Comparison of ENCODE assay signal across 8 mouse cellular contexts in the genomic region with DNA sequence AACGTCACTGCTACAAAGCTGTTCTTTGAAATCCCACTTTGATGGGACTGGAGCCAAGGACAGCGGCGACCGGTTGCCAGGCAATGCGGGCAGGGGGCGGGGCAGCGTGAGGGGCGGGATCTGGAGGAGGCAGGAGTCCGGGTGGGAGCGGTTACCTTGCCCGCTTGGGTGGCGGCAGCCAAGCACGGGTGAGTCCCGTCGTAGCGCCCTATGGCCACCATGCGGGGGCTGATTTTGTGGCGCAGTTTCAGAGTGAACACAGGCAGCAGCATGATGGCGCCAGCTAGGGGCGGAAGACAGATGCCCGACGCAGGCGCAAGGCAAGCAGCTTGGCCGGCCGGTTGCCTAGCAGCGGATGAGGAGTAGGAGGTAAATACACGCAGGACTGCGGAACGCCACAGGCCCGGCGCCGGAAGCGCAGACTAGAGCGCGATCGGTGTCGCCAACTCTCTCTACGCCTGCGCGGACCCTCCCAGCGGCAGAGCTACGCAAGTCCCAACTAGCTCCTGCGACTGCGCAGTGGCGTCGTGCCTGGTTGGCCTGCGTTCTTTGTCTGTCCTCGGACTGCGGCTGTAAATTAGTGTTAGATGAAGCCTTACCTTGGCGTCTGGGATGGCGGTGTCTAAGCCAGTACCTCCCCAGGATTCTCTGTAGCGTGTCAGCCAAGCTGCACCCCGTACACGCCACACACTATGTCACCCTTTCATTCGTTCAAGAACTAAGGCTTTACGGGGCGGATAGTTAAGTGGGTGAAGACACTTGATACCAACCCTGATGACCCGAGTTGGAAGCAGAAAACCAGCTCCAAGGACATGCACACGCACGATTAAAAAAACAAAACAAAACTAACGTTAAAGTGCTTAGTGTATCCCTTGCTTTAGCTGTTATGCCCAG. TPM values are rescaled to one million over a fixed set of nuclear protein-coding genes. Genes with fewer than 3 reads are reported as not detected.
DNase-seq lines count a peak whose midpoint lies in the region; ATAC-seq lines count a peak whose summit lies in the region.

A gene (minus strand): TSS at position 848 of the 894 bp plus-strand sequence.

- DNase-seq in c-Kit-negative CD71-positive TER-119-positive erythroid progenitor cells, embryonic 14.5 days (ENCODE audit: low read depth, low spot score) = peak; percentile 93
- DNase-seq in fibroblast of lung, adult 2 months (ENCODE audit: low read depth) = peak; percentile 99
- peak; percentile 100 for DNase-seq in kidney, postnatal 14 days
- peak; percentile 97 for DNase-seq in liver, embryonic 13.5 days
- peak; percentile 98 for DNase-seq in neural tube, embryonic 10.5 days (ENCODE audit: extremely low spot score, low spot score)

- H3K36me3 ChIP-seq in heart, embryonic 14.5 days (ENCODE audit: control insufficient read depth, insufficient read depth, low read length) = no peaks in the 10 kb centered on the region
- H3K36me3 ChIP-seq in liver, embryonic 13.5 days = no peaks in the 10 kb centered on the region
- no peaks in the 10 kb centered on the region for H3K36me3 ChIP-seq in stomach, embryonic 16.5 days (ENCODE audit: control insufficient read depth, insufficient read depth, low read length)

- H3K27ac ChIP-seq in heart, embryonic 14.5 days (replicated peaks in 1 of 2; ENCODE audit: control insufficient read depth in 1 of 2, insufficient read depth in 1 of 2, low read depth in 2 of 2, low read length in 2 of 2) = peak within 1 kb of the TSS; percentile 92 to 99
- H3K27ac ChIP-seq in liver, embryonic 13.5 days = peak within 1 kb of the TSS; percentile 95
- H3K27ac ChIP-seq in stomach, embryonic 16.5 days (ENCODE audit: low read length) = peak within 1 kb of the TSS; percentile 95

- H3K27me3 ChIP-seq in heart, embryonic 14.5 days (ENCODE audit: control insufficient read depth, insufficient read depth, low read length) = peaks cover 8% of the 10 kb centered on the region; the same call in 1 of the 2 replicates
- peaks cover 35% of the 10 kb centered on the region for H3K27me3 ChIP-seq in liver, embryonic 13.5 days
- H3K27me3 ChIP-seq in stomach, embryonic 16.5 days (ENCODE audit: control insufficient read depth, insufficient read depth, low read length) = no peaks in the 10 kb centered on the region

- peak; percentile 98 for ATAC-seq in CD4-positive, CD25-positive, alpha-beta regulatory T cell, adult 4 months
- ATAC-seq in heart, embryonic 14.5 days (ENCODE audit: insufficient number of reproducible peaks, insufficient read depth, low FRiP score, low read depth) = peak; percentile 100
- peak; percentile 99 for ATAC-seq in liver, embryonic 13.5 days (ENCODE audit: low read depth)
- ATAC-seq in stomach, embryonic 16.5 days (ENCODE audit: insufficient read depth, low FRiP score) = peak; percentile 100

- under 1% methylated on average over 61 of the region's 61 CpGs for WGBS in heart, embryonic 14.5 days
- WGBS in liver, embryonic 13.5 days (ENCODE audit: insufficient replicate concordance) = 2% methylated on average over 61 of the region's 61 CpGs
- under 1% methylated on average over 61 of the region's 61 CpGs for WGBS in stomach, embryonic 16.5 days

- H3K9me3 ChIP-seq in heart, embryonic 14.5 days (ENCODE audit: control insufficient read depth, low read length) = no peaks in the 10 kb centered on the region
- no peaks in the 10 kb centered on the region for H3K9me3 ChIP-seq in liver, embryonic 13.5 days (replicated peaks)
- no peaks in the 10 kb centered on the region for H3K9me3 ChIP-seq in stomach, embryonic 16.5 days (replicated peaks; ENCODE audit: control insufficient read depth, low read length)

- H3K9ac ChIP-seq in heart, embryonic 14.5 days (ENCODE audit: low read length) = peak within 1 kb of the TSS; percentile 72
- H3K9ac ChIP-seq in liver, embryonic 13.5 days = peak within 1 kb of the TSS; percentile 76
- H3K9ac ChIP-seq in stomach, embryonic 16.5 days (ENCODE audit: low read length) = peak within 1 kb of the TSS; percentile 81

- H3K4me2 ChIP-seq in heart, embryonic 14.5 days (ENCODE audit: low read length) = peak within 1 kb of the TSS; percentile 65
- H3K4me2 ChIP-seq in liver, embryonic 13.5 days = peak within 1 kb of the TSS; percentile 74
- H3K4me2 ChIP-seq in stomach, embryonic 16.5 days (ENCODE audit: low read depth, low read length) = peak within 1 kb of the TSS; percentile 72

- peaks cover 4 to 5% of the 10 kb centered on the region in 2 experiments; a peak in 3 of 4 replicates for H3K4me1 ChIP-seq in heart, embryonic 14.5 days (ENCODE audit: control insufficient read depth in 2 of 2, insufficient read depth in 2 of 2, low read length in 2 of 2)
- peaks cover 13% of the 10 kb centered on the region for H3K4me1 ChIP-seq in liver, embryonic 13.5 days (replicated peaks)
- no peaks in the 10 kb centered on the region for H3K4me1 ChIP-seq in stomach, embryonic 16.5 days (ENCODE audit: control insufficient read depth, insufficient read depth, low read length)

- H3K4me3 ChIP-seq in heart, embryonic 14.5 days (ENCODE audit: control insufficient read depth in 1 of 2, insufficient read depth in 1 of 2, low read depth in 1 of 2, low read length in 2 of 2) = peak within 1 kb of the TSS; percentile 56 to 68
- H3K4me3 ChIP-seq in liver, embryonic 13.5 days (replicated peaks) = peak within 1 kb of the TSS; percentile 70
- H3K4me3 ChIP-seq in stomach, embryonic 16.5 days (replicated peaks; ENCODE audit: low read length) = peak within 1 kb of the TSS; percentile 76

RNA-seq across cellular contexts. Expression of the gene that starts here (rescaled TPM):
- 1 to 10 TPM; 7.2 to 7.5 TPM for polyA plus RNA-seq in CD4-positive, CD25-positive, alpha-beta regulatory T cell, adult 4 months (2017; shearing (Covaris generic))
- polyA plus RNA-seq in heart, embryonic 14.5 days (2014; fragmentation: Nextera tagmentation; extraction: Ambion mirVana) = 7.9 and 12.4 TPM in 2 replicates
- polyA plus RNA-seq in liver, embryonic 13.5 days (2015; fragmentation: Nextera tagmentation; extraction: Ambion mirVana) = 2.9 and 4.2 TPM in 2 replicates
- 12.3 and 13.2 TPM in 2 replicates for polyA plus RNA-seq in stomach, embryonic 16.5 days (2015; fragmentation: Nextera tagmentation; extraction: Ambion mirVana)

Comparison
In these comparisons a context has a peak if more than half of its experiments do, and no peak if none do; other contexts are left out.
1. Peak in every context shown above with its lines: DNase-seq, ATAC-seq, H3K4me3 ChIP-seq and H3K27ac ChIP-seq.